Mouse (Mus musculus) hindbrain, embryonic 16.5 days (tissue): ENCODE data around the gene Zfp618. TPM values are rescaled to one million over a fixed set of nuclear protein-coding genes. Genes with fewer than 3 reads are reported as not detected.

ENCODE experiments used
- ATAC-seq: fragments of 200-750 bp; cut with Nextera tagmentation; 2 replicates; pipeline ENCODE4 v1.8.0; 2017; ENCODE audit warnings: moderate TSS enrichment, moderate library complexity
- H3K27ac ChIP-seq: fragments of 300-500 bp; sonication (generic); 2 replicates; pipeline ENCODE4 v1.5.1; 2014; ENCODE audit warnings: low read depth, mild to moderate bottlenecking, control low read depth, low read length, moderate library complexity
- H3K27me3 ChIP-seq: fragments of 300-500 bp; sonication (generic); replicated peaks from 2 replicates; pipeline ENCODE4 v1.6.1; 2014; ENCODE audit warnings: low read length; ENCODE audit not compliant: control insufficient read depth, insufficient read depth
- H3K36me3 ChIP-seq: fragments of 300-500 bp; sonication (generic); 2 replicates; pipeline ENCODE4 v1.6.1; 2014; ENCODE audit warnings: mild to moderate bottlenecking, low read length, moderate library complexity, mixed read lengths; ENCODE audit not compliant: control insufficient read depth, insufficient read depth
- H3K4me1 ChIP-seq: fragments of 300-500 bp; sonication (generic); 2 replicates; pipeline ENCODE4 v1.6.1; 2014; ENCODE audit warnings: low read depth, low read length; ENCODE audit not compliant: control insufficient read depth, insufficient read depth
- H3K4me2 ChIP-seq: fragments of 300-500 bp; sonication (generic); 2 replicates; pipeline ENCODE4 v1.6.1; 2014; ENCODE audit warnings: mild to moderate bottlenecking, low read length, control low read depth, moderate library complexity
- H3K4me3 ChIP-seq: fragments of 300-500 bp; sonication (generic); 2 replicates; pipeline ENCODE4 v1.5.1; 2014; ENCODE audit warnings: mild to moderate bottlenecking, low read length, control low read depth, moderate library complexity
- H3K9ac ChIP-seq: fragments of 300-500 bp; sonication (generic); 2 replicates; pipeline ENCODE4 v1.6.1; 2014; ENCODE audit warnings: low read depth, mild to moderate bottlenecking, control low read depth, low read length, moderate library complexity
- H3K9me3 ChIP-seq: fragments of 300-500 bp; sonication (generic); 2 replicates; pipeline ENCODE4 v1.6.1; 2014; ENCODE audit warnings: mild to moderate bottlenecking, low read length, moderate library complexity; ENCODE audit not compliant: control insufficient read depth
- WGBS: fragments of 180-500 bp; shearing (Covaris S2); extraction: QIAGEN DNeasy Blood & Tissue Kit; methylation state at CpG from one replicate; pipeline ENCODE4 v1.1.7; 2014; 5-methylcytosine and 5-hydroxymethylcytosine counted together
- polyA plus RNA-seq: library from polyadenylated mRNA; unstranded; fragments of >200 nt; fragmentation: Nextera tagmentation; extraction: Ambion mirVana; gene quantifications from 2 replicates; pipeline ENCODE4 v1.2.1, GENCODE M21; 2015

Zfp618 gene
- polyA plus RNA-seq, 1 experiment from 2014 or later = 22.9 TPM

GRCm38 (mm10) chr4:62993190-62993589 lies 27.8 kb downstream of the Zfp618 start:
- Histone ChIP-seq H3K4me3 (no peak overlapping the region), H3K27me3 (no peaks in the 10 kb centered on the region), H3K27ac (no peak overlapping the region), H3K9ac (no peak overlapping the region), H3K4me1 (peaks cover 4% of the 10 kb centered on the region), H3K9me3 (no peaks in the 10 kb centered on the region; the same call in 1 of the 2 replicates), H3K36me3 (no peaks in the 10 kb centered on the region), H3K4me2 (no peak overlapping the region)
- no peak for ATAC-seq
- WGBS = 86% methylated on average over 2 of the region's 2 CpGs

- H3K9ac ChIP-seq = no peak overlapping the region
- no peaks in the 10 kb centered on the region for H3K27me3 ChIP-seq
- no peak overlapping the region for H3K4me3 ChIP-seq
- no peak overlapping the region for H3K4me2 ChIP-seq
- no peak overlapping the region for H3K27ac ChIP-seq
- H3K36me3 ChIP-seq = no peaks in the 10 kb centered on the region
- H3K9me3 ChIP-seq = no peaks in the 10 kb centered on the region; the same call in 1 of the 2 replicates
- 88% methylated on average over 6 of the region's 6 CpGs for WGBS
- H3K4me1 ChIP-seq = peaks cover 22% of the 10 kb centered on the region
- ATAC-seq = no peak
Observed at GRCm38 (mm10) chr4:62997606-62998005, 32.2 kb downstream of the Zfp618 start.

GRCm38 (mm10) chr4:62998431-62998835 lies 33.1 kb downstream of the Zfp618 start:
- Histone ChIP-seq H3K4me1 (peaks cover 22% of the 10 kb centered on the region), H3K4me3 (no peak overlapping the region), H3K9ac (no peak overlapping the region), H3K27me3 (no peaks in the 10 kb centered on the region), H3K4me2 (no peak overlapping the region), H3K9me3 (no peaks in the 10 kb centered on the region; the same call in 1 of the 2 replicates), H3K36me3 (no peaks in the 10 kb centered on the region), H3K27ac (peak overlapping the region; percentile 60)
- 25% methylated on average over 5 of the region's 5 CpGs for WGBS
- peak; percentile 56 for ATAC-seq

GRCm38 (mm10) chr4:62998908-62999307 lies 33.5 kb downstream of the Zfp618 start:
- Histone ChIP-seq H3K4me1 (peaks cover 22% of the 10 kb centered on the region), H3K27me3 (no peaks in the 10 kb centered on the region), H3K27ac (peak overlapping the region; percentile 60), H3K4me3 (no peak overlapping the region), H3K9me3 (no peaks in the 10 kb centered on the region; the same call in 1 of the 2 replicates), H3K4me2 (no peak overlapping the region), H3K9ac (no peak overlapping the region), H3K36me3 (no peaks in the 10 kb centered on the region)
- 34% methylated on average over 6 of the region's 6 CpGs for WGBS
- ATAC-seq = peak; percentile 48

- Histone ChIP-seq H3K4me2 (no peak overlapping the region), H3K27me3 (no peaks in the 10 kb centered on the region), H3K4me3 (no peak overlapping the region), H3K27ac (peak overlapping the region; percentile 7; the same call in 1 of the 2 replicates), H3K4me1 (peaks cover 22% of the 10 kb centered on the region), H3K36me3 (no peaks in the 10 kb centered on the region), H3K9me3 (no peaks in the 10 kb centered on the region; the same call in 1 of the 2 replicates), H3K9ac (no peak overlapping the region)
- 77% methylated on average over 4 of the region's 4 CpGs for WGBS
- peak; percentile 12 for ATAC-seq
Observed at GRCm38 (mm10) chr4:62999321-62999720, 33.9 kb downstream of the Zfp618 start.

GRCm38 (mm10) chr4:62999916-63000315 lies 34.5 kb downstream of the Zfp618 start:
- H3K9ac ChIP-seq = no peak overlapping the region
- H3K4me3 ChIP-seq = no peak overlapping the region
- H3K4me1 ChIP-seq = peaks cover 24% of the 10 kb centered on the region
- H3K9me3 ChIP-seq = no peaks in the 10 kb centered on the region; the same call in 1 of the 2 replicates
- WGBS = 79% methylated on average over 7 of the region's 7 CpGs
- no peaks in the 10 kb centered on the region for H3K27me3 ChIP-seq
- no peak for ATAC-seq
- H3K27ac ChIP-seq = no peak overlapping the region
- H3K4me2 ChIP-seq = no peak overlapping the region
- H3K36me3 ChIP-seq = no peaks in the 10 kb centered on the region

GRCm38 (mm10) chr4:63000316-63001055 lies 35.1 kb downstream of the Zfp618 start:
- 85% methylated on average over 11 of the region's 11 CpGs for WGBS

GRCm38 (mm10) chr4:63002386-63002785 lies 37.0 kb downstream of the Zfp618 start:
- 88% methylated on average over 1 of the region's 1 CpGs for WGBS
- Histone ChIP-seq H3K9ac (no peak overlapping the region), H3K4me3 (no peak overlapping the region), H3K27ac (no peak overlapping the region), H3K9me3 (no peaks in the 10 kb centered on the region), H3K4me1 (peaks cover 24% of the 10 kb centered on the region), H3K4me2 (no peak overlapping the region), H3K27me3 (no peaks in the 10 kb centered on the region), H3K36me3 (no peaks in the 10 kb centered on the region)
- no peak for ATAC-seq

More at GRCm38 (mm10) chr4:63000316-63001055, 35.1 kb downstream of the Zfp618 start:
- Histone ChIP-seq H3K27ac (no peak overlapping the region), H3K4me3 (no peak overlapping the region), H3K4me1 (peaks cover 24% of the 10 kb centered on the region), H3K36me3 (no peaks in the 10 kb centered on the region), H3K4me2 (no peak overlapping the region), H3K27me3 (no peaks in the 10 kb centered on the region), H3K9me3 (no peaks in the 10 kb centered on the region), H3K9ac (no peak overlapping the region)
- no peak for ATAC-seq

GRCm38 (mm10) chr4:63004519-63004918 lies 39.1 kb downstream of the Zfp618 start:
- no peaks in the 10 kb centered on the region for H3K27me3 ChIP-seq
- H3K4me3 ChIP-seq = no peak overlapping the region
- WGBS = 58% methylated on average over 11 of the region's 11 CpGs
- H3K27ac ChIP-seq = no peak overlapping the region
- no peaks in the 10 kb centered on the region for H3K36me3 ChIP-seq
- ATAC-seq = peak; percentile 57
- no peak overlapping the region for H3K4me2 ChIP-seq
- H3K4me1 ChIP-seq = peaks cover 7% of the 10 kb centered on the region
- no peak overlapping the region for H3K9ac ChIP-seq
- H3K9me3 ChIP-seq = no peaks in the 10 kb centered on the region
